Mouse (Mus musculus) CH12.LX (cell line): Measurements from ENCODE around the gene Ntan1. TPM values are rescaled to one million over a fixed set of nuclear protein-coding genes. Genes with fewer than 3 reads are reported as not detected.
A peak's percentile ranks its signal among the peaks of the same experiment; 100 is the strongest.

Experiments used
- DNase-seq: peaks from one replicate; pipeline ENCODE4 v3.0.0-alpha.2; 2013; ENCODE audit errors: extremely low read depth
- H3K27ac ChIP-seq: 2 replicates; pipeline ENCODE4 v1.5.1; 2012; ENCODE audit warnings: low read depth, mild to moderate bottlenecking, control low read depth, moderate library complexity; ENCODE audit not compliant: insufficient read depth
- H3K27me3 ChIP-seq: replicated peaks from 2 replicates; pipeline ENCODE3; 2012; ENCODE audit warnings: inconsistent platforms
- H3K36me3 ChIP-seq, 2 experiments: replicated peaks in 1 of 2; 2 replicates each; pipeline versions ENCODE3 to v1.6.1; 2012; ENCODE audit warnings: inconsistent platforms in 1 of 2, low read length in 1 of 2, mild to moderate bottlenecking in 1 of 2, mixed read lengths in 1 of 2, moderate library complexity in 1 of 2; ENCODE audit not compliant: control insufficient read depth in 1 of 2, insufficient read depth in 1 of 2
- H3K4me1 ChIP-seq, 2 experiments: 2 replicates each; pipeline ENCODE4 v1.6.1; 2012; ENCODE audit warnings: inconsistent platforms in 1 of 2, moderate library complexity in 1 of 2; ENCODE audit not compliant: insufficient read depth in 2 of 2, control insufficient read depth in 1 of 2
- H3K4me2 ChIP-seq: 2 replicates; pipeline ENCODE4 v1.6.1; 2012; ENCODE audit warnings: low read depth, mild to moderate bottlenecking, control low read depth; ENCODE audit not compliant: poor library complexity, insufficient read depth, severe bottlenecking
- H3K4me3 ChIP-seq, 3 experiments: fragments of 150-350 bp in 1 of 3; sonication (generic) in 1 of 3; replicated peaks in 1 of 3; 2 replicates each; pipeline versions ENCODE3 to v1.5.1; 2011 to 2012; ENCODE audit warnings: low read depth in 2 of 3, low read length in 2 of 3, mild to moderate bottlenecking in 2 of 3, moderate library complexity in 2 of 3, control low read depth in 1 of 3, improper control_type of control experiment in 1 of 3, inconsistent platforms in 1 of 3, mixed read lengths in 1 of 3; ENCODE audit not compliant: poor library complexity in 1 of 3
- H3K79me2 ChIP-seq: replicated peaks from 2 replicates; pipeline ENCODE4 v1.6.1; 2012; ENCODE audit warnings: mild to moderate bottlenecking, moderate library complexity; ENCODE audit not compliant: control insufficient read depth, poor library complexity, insufficient read depth, severe bottlenecking; ENCODE audit errors: extremely low read depth
- H3K9ac ChIP-seq: 2 replicates; pipeline ENCODE4 v1.6.1; 2012; ENCODE audit warnings: low read depth, mild to moderate bottlenecking, control low read depth, moderate library complexity; ENCODE audit not compliant: insufficient read depth
- H3K9me3 ChIP-seq: replicated peaks from 2 replicates; pipeline ENCODE3; 2012; ENCODE audit warnings: low read length, inconsistent platforms, mixed read lengths
- CHD1 ChIP-seq: IDR thresholded peaks from 2 replicates; pipeline ENCODE4 v1.6.1; 2012; ENCODE audit warnings: low read depth, low read length, improper control_type of control experiment, inconsistent platforms
- CHD2 ChIP-seq: IDR thresholded peaks from 2 replicates; pipeline ENCODE4 v1.6.1; 2011; ENCODE audit warnings: low read length, improper control_type of control experiment
- CTCF ChIP-seq, 2 experiments: IDR thresholded peaks in 1 of 2; conservative IDR thresholded peaks in 1 of 2; 2 replicates each; pipeline ENCODE4 v1.5.1; 2011 to 2012; ENCODE audit warnings: low read depth in 2 of 2, low read length in 2 of 2, improper control_type of control experiment in 1 of 2, inconsistent platforms in 1 of 2, mild to moderate bottlenecking in 1 of 2, moderate library complexity in 1 of 2
- IRF4 ChIP-seq: IDR thresholded peaks from 2 replicates; pipeline ENCODE4 v1.6.1; 2014; ENCODE audit warnings: low read depth, mild to moderate bottlenecking, inconsistent platforms, low read length, improper control_type of control experiment
- JUND ChIP-seq: conservative IDR thresholded peaks from 2 replicates; pipeline ENCODE4 v1.6.1; 2011; ENCODE audit warnings: low read depth, low read length, improper control_type of control experiment
- MAFK ChIP-seq: IDR thresholded peaks from 2 replicates; pipeline ENCODE4 v1.6.1; 2011; ENCODE audit warnings: low read length, improper control_type of control experiment; ENCODE audit not compliant: insufficient replicate concordance
- MEF2A ChIP-seq: IDR thresholded peaks from 2 replicates; pipeline ENCODE4 v1.6.1; 2014; ENCODE audit warnings: low read depth, mild to moderate bottlenecking, inconsistent platforms, low read length, improper control_type of control experiment, borderline replicate concordance
- MYC ChIP-seq: IDR thresholded peaks from 2 replicates; pipeline ENCODE4 v1.6.1; 2011; ENCODE audit warnings: low read depth, mild to moderate bottlenecking, improper control_type of control experiment, low read length
- NRF1 ChIP-seq: IDR thresholded peaks from 2 replicates; pipeline ENCODE4 v1.6.1; 2014; ENCODE audit warnings: low read depth, mild to moderate bottlenecking, inconsistent platforms, low read length, improper control_type of control experiment, moderate library complexity
- PAX5 ChIP-seq: IDR thresholded peaks from 2 replicates; pipeline ENCODE4 v1.6.1; 2012; ENCODE audit warnings: low read length, inconsistent platforms, mixed read lengths
- RAD21 ChIP-seq: IDR thresholded peaks from 2 replicates; pipeline ENCODE4 v1.6.1; 2011; ENCODE audit warnings: low read depth, mild to moderate bottlenecking, low read length, improper control_type of control experiment, moderate library complexity
- SMC3 ChIP-seq: IDR thresholded peaks from 2 replicates; pipeline ENCODE4 v1.6.1; 2011; ENCODE audit warnings: low read depth, low read length, improper control_type of control experiment
- USF1 ChIP-seq: IDR thresholded peaks from 2 replicates; pipeline ENCODE4 v1.6.1; 2014; ENCODE audit warnings: low read depth, mild to moderate bottlenecking, inconsistent platforms, low read length, improper control_type of control experiment
- ZKSCAN1 ChIP-seq: IDR thresholded peaks from 2 replicates; pipeline ENCODE4 v1.6.1; 2012; ENCODE audit warnings: low read depth, inconsistent platforms, low read length, improper control_type of control experiment, borderline replicate concordance
- ZNF384 ChIP-seq: IDR thresholded peaks from 2 replicates; pipeline ENCODE4 v1.6.1; 2012; ENCODE audit warnings: low read depth, low read length, improper control_type of control experiment, inconsistent platforms
- dilution Hi-C: fragments of 300-500 bp; cut with MboI; formaldehyde crosslinking; loops from 2 replicates; pipeline ENCODE4 v1.14.3; 2020; ENCODE audit warnings: low sequenced_read_pairs; ENCODE audit not compliant: extremely low pct_unique_long_range_greater_than_20kb, extremely low pct_ligation_motif_present
- in situ Hi-C: fragments of 300-500 bp; cut with MboI; formaldehyde crosslinking; loops from 3 replicates; pipeline ENCODE4 v1.14.3; 2019; ENCODE audit warnings: low sequenced_read_pairs, low pct_ligation_motif_present, low pct_unique_long_range_greater_than_20kb, mixed read lengths
- polyA plus RNA-seq: library from polyadenylated mRNA; unstranded; fragments of >175 nt; gene quantifications from 2 replicates; pipeline ENCODE4 v1.2.1, GENCODE M21; 2012; ENCODE audit warnings: low read depth; ENCODE audit not compliant: insufficient read length
- total RNA-seq, 2 experiments: library from RNA; depleted of rRNA; stranded (reverse); fragments of 300-350 nt in 1 of 2; fragments of >200 nt in 1 of 2; gene quantifications; 2 replicates each; pipeline ENCODE4 v1.2.3; 2012 to 2014

Gene Ntan1
- total and polyA plus RNA-seq, 3 experiments = 57.3 to 111 (median 71.3) TPM

DNA sequence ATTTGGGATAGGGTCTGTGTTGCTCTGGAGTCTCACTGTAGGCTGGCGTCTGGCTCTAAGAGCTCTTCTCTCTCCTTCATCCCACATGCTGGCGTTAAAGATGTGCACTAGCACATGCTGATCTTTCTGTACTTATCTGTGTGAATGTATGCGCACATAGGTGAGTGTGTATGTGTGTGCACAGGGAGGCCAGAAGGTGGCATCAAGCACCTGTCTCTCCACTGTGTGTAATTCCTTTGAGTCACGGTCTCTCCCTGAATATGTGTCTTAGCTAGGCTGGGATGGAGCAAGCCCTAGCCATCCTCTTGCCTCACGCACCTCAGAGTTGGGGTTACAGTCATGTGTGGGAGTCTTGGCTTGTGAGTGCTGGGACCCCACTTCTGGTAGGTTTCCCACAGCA lies 2.1 kb downstream of the Ntan1 start:
- Histone ChIP-seq H3K27me3 (no peaks in the 10 kb centered on the region), H3K4me1 (peaks cover 0 to 35% of the 10 kb centered on the region in 2 experiments; a peak in 2 of 4 replicates), H3K27ac (no peak overlapping the region), H3K36me3 (peaks cover 12 to 41% of the 10 kb centered on the region in 2 experiments), H3K79me2 (no peaks in the 10 kb centered on the region), H3K4me3 (no peak overlapping the region), H3K9me3 (peaks cover 3% of the 10 kb centered on the region), H3K9ac (no peak overlapping the region), H3K4me2 (no peak overlapping the region)
- TF ChIP-seq CHD1 = no peak
- no peak for TF ChIP-seq ZNF384
- peak; percentile 27 for TF ChIP-seq RAD21
- TF ChIP-seq SMC3 = peak; percentile 3; the same call in 1 of the 2 replicates
- peak in 1 of 2 experiments; percentile 41; a peak in 2 of 4 replicates for TF ChIP-seq CTCF (conservative IDR thresholded peaks at IDR 0.05 in 1 of 2, IDR thresholded peaks at IDR 0.05 in 1 of 2; ENCODE audit: low read depth in 2 of 2, low read length in 2 of 2)
- TF ChIP-seq MEF2A = no peak
- in situ Hi-C loops = no loop called here
- dilution Hi-C loops = no loop called here
- DNase-seq = no peak

DNA sequence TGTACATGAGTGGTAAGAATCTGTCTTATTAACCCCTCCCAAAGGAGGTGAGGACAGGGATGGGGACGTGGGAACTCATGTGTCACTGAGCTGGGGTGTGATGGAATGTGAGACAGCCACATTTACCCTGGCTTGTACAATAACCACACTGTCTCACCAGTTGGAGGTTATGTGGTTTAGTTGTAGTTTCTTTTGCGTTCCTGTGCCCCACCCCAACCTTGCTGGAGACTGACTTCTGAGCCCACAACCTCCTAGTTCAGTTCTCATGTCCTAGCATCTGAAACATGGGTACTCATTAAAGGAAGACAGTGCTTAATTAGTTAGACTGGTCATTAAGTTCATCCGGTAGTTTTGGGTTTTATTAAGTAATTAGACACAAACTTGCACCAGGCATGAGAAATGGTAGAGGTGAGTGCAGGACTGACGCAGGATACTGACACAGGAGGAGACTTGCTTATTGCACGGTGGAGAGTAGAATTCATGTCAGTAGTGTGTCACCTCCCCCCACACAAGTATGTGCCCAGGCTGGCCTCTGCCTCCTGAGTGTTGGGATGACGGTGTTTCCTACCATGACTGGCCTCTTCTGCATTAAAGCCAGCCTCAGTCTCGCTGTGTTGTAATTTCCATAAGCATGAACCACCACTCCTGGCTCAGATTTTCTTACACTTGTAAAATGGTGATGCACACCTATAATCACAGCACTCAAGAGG lies 7.3 kb downstream of the Ntan1 start:
- no peak overlapping the region for H3K27ac ChIP-seq
- TF ChIP-seq NRF1 (no peak), USF1 (no peak), MAFK (no peak), MYC (no peak), ZKSCAN1 (no peak), IRF4 (no peak), JUND (no peak), PAX5 (no peak), CHD2 (no peak)
- TF ChIP-seq, all 38 proteins: peak for 0
- Histone ChIP-seq H3K79me2 (no peaks in the 10 kb centered on the region), H3K9me3 (peaks cover under 1% of the 10 kb centered on the region), H3K4me3 (no peak overlapping the region), H3K4me2 (no peak overlapping the region), H3K27me3 (no peaks in the 10 kb centered on the region), H3K4me1 (peaks cover 0 to 12% of the 10 kb centered on the region in 2 experiments; a peak in 2 of 4 replicates), H3K36me3 (peaks cover 35 to 73% of the 10 kb centered on the region in 2 experiments), H3K9ac (no peak overlapping the region)
- dilution Hi-C loops (no loop called here), in situ Hi-C loops (no loop called here)
- no peak for DNase-seq
